Mouse (Mus musculus) midbrain, embryonic 12.5 days (tissue): ENCODE results near the gene Zfp213. TPM values are rescaled to one million over a fixed set of nuclear protein-coding genes. Genes with fewer than 3 reads are reported as not detected.
A peak's percentile ranks its signal among the peaks of the same experiment; 100 is the strongest.

Experiments used
- ATAC-seq: fragments of 200-750 bp; cut with Nextera tagmentation; 2 replicates; pipeline ENCODE4 v1.8.0; 2017; ENCODE audit warnings: low read depth, moderate TSS enrichment, moderate library complexity; ENCODE audit not compliant: low FRiP score
- H3K27ac ChIP-seq: fragments of 300-500 bp; sonication (generic); replicated peaks from 2 replicates; pipeline ENCODE4 v1.5.1; 2016; ENCODE audit warnings: mild to moderate bottlenecking
- H3K27me3 ChIP-seq: fragments of 300-500 bp; sonication (generic); 2 replicates; pipeline ENCODE4 v1.6.1; 2016; ENCODE audit warnings: mild to moderate bottlenecking
- H3K36me3 ChIP-seq: fragments of 300-500 bp; sonication (generic); 2 replicates; pipeline ENCODE4 v1.6.1; 2016
- H3K4me1 ChIP-seq: fragments of 300-500 bp; sonication (generic); 2 replicates; pipeline ENCODE4 v1.6.1; 2016
- H3K4me2 ChIP-seq: fragments of 300-500 bp; sonication (generic); replicated peaks from 2 replicates; pipeline ENCODE4 v1.6.1; 2016; ENCODE audit warnings: mild to moderate bottlenecking, moderate library complexity
- H3K4me3 ChIP-seq: fragments of 300-500 bp; sonication (generic); 2 replicates; pipeline ENCODE4 v1.5.1; 2016; ENCODE audit warnings: mild to moderate bottlenecking
- H3K9ac ChIP-seq: fragments of 300-500 bp; sonication (generic); replicated peaks from 2 replicates; pipeline ENCODE4 v1.6.1; 2016; ENCODE audit warnings: mild to moderate bottlenecking, moderate library complexity
- H3K9me3 ChIP-seq: fragments of 300-500 bp; sonication (generic); 2 replicates; pipeline ENCODE4 v1.6.1; 2016; ENCODE audit warnings: mild to moderate bottlenecking
- WGBS: fragments of 180-500 bp; shearing (Covaris S2); methylation state at CpG from one replicate; pipeline ENCODE4 v1.1.7; 2016; 5-methylcytosine and 5-hydroxymethylcytosine counted together
- polyA plus RNA-seq: library from polyadenylated mRNA; unstranded; fragments of >200 nt; fragmentation: Nextera tagmentation; extraction: Ambion mirVana; gene quantifications from 2 replicates; pipeline ENCODE4 v1.2.1, GENCODE M21; 2016

Zfp213 gene
- 21.8 and 22.4 TPM in 2 replicates for polyA plus RNA-seq

DNA sequence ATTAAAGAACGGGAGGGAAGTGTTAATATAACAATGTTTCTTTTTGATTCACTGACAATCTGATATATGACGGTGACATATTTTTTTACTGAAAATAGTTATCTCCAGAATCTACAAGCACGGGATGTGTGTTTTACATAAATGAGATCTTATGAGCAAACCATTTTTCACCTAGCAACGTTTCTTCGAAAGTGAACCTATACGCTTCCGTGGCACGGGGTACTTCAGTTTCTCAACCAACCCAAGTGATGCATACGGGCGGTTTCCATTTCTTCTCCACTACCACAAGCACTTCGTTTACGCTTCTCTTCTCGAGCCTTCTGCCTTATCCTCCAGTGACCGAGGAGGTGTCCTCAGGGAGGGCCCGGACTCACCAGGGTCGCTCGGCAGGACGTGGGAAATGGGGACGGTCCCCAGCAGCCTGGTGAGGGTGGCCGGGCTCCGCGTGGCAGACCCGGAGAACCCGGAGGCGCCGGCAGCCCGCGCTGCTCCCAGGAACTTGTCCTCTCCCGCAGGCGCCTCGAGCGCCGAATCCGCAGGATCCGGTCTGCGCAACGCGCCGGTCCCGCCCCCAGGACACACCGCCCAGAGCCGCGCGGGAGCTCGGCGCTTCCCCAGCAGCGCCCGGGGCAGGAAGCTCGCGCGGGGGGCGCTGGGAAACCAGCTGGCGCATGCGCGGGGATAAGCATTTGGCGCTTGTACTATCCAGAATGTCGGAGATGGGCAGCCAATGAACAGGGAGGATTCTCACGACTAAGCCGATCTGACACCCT is at the start of gene Zfp213:
Zfp213 (minus strand) TSS at position 644 of the 773 bp plus-strand sequence.
- peak within 1 kb of the TSS; percentile 72 for H3K4me2 ChIP-seq
- peaks cover 16% of the 10 kb centered on the region for H3K4me1 ChIP-seq
- peaks cover 27% of the 10 kb centered on the region for H3K36me3 ChIP-seq
- H3K9ac ChIP-seq: peak within 1 kb of the TSS; percentile 87
- H3K27me3 ChIP-seq: no peaks in the 10 kb centered on the region
- ATAC-seq: peak; percentile 97
- H3K9me3 ChIP-seq: no peaks in the 10 kb centered on the region
- peak within 1 kb of the TSS; percentile 83 for H3K4me3 ChIP-seq
- peak within 1 kb of the TSS; percentile 94 for H3K27ac ChIP-seq
- 1% methylated on average over 59 of the region's 59 CpGs for WGBS

DNA sequence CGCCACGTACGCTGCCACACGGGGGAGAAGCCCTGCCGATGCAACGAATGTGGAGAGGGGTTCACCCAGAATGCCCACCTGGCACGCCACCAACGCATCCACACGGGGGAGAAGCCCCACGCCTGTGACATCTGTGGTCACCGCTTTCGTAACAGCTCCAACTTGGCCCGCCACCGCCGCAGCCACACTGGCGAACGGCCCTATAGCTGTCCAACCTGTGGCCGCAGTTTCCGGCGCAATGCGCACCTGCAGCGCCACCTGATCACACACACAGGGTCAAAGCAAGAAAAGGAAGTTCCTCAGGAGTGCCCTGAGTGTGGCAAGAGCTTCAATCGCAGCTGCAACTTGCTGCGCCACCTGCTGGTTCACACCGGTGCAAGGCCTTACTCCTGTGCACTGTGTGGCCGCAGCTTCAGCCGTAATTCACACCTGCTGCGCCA is 46.3 kb upstream of the Zfp213 start:
- ATAC-seq: peak; percentile 60; the same call in 1 of the 2 replicates
- H3K36me3 ChIP-seq: no peaks in the 10 kb centered on the region
- no peak overlapping the region for H3K27ac ChIP-seq
- H3K4me2 ChIP-seq: no peak overlapping the region
- H3K4me1 ChIP-seq: no peaks in the 10 kb centered on the region
- H3K9me3 ChIP-seq: no peaks in the 10 kb centered on the region
- no peak overlapping the region for H3K4me3 ChIP-seq
- WGBS: 87% methylated on average over 28 of the region's 28 CpGs
- no peaks in the 10 kb centered on the region for H3K27me3 ChIP-seq
- no peak overlapping the region for H3K9ac ChIP-seq

- H3K36me3 ChIP-seq: no peaks in the 10 kb centered on the region
- no peaks in the 10 kb centered on the region for H3K4me1 ChIP-seq
- H3K9ac ChIP-seq: no peak overlapping the region
- no peaks in the 10 kb centered on the region for H3K9me3 ChIP-seq
- no peak overlapping the region for H3K27ac ChIP-seq
- WGBS: 94% methylated on average over 24 of the region's 24 CpGs
- H3K4me2 ChIP-seq: no peak overlapping the region
- H3K27me3 ChIP-seq: no peaks in the 10 kb centered on the region
- ATAC-seq: no peak
- H3K4me3 ChIP-seq: no peak overlapping the region
Observed at GRCm38 (mm10) chr17:23609612-23610011, 45.6 kb upstream of the Zfp213 start.

DNA sequence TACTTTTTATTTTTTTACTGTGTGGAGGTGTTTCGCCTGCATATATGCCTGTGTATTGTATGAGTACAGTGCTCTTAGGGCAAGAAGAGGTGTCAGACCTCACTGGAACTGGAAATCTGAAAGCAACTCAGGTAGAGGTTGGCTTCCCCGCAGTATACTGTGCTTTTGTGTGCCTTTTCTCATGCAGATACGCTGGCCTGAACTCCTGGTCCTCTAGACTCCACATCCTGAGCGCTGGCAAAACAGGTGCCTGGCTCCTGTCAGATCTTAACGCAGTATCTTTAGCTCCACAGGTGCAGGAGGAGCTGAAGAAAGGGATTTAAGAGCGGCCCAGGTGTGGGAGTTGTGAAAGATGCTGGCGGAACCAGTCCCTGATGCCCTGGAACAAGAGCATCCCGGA is 41.2 kb upstream of the Zfp213 start:
- no peak for ATAC-seq
- Histone ChIP-seq H3K27ac (no peak overlapping the region), H3K4me2 (no peak overlapping the region), H3K36me3 (no peaks in the 10 kb centered on the region), H3K27me3 (no peaks in the 10 kb centered on the region), H3K4me1 (no peaks in the 10 kb centered on the region), H3K9me3 (no peaks in the 10 kb centered on the region), H3K4me3 (no peak overlapping the region), H3K9ac (no peak overlapping the region)
- WGBS: 83% methylated on average over 8 of the region's 8 CpGs

DNA sequence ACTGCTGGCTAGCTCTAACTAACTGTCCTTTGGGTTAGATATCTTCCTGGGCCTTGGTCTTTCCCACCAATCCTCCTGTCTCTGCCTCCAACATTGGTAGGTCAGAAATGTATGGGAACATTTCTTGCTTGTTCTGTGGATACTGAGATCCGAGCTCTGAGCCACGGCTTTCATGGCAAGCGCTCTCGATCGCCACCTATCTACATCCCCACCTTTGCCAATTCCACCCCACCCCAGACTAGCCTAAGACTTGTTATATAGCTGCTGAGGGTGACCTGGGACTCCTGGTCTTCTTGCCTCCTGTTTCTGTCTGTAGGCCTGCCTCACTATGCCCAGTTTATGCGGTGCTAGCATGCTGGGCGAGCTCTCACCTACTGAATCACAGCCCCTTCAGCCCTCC is 40.4 kb upstream of the Zfp213 start:
- Histone ChIP-seq H3K4me3 (no peak overlapping the region), H3K9ac (no peak overlapping the region), H3K9me3 (no peaks in the 10 kb centered on the region), H3K4me2 (no peak overlapping the region), H3K36me3 (no peaks in the 10 kb centered on the region), H3K4me1 (0 out of 2 replicates have a peak, but pooled peaks cover 3% of the 10 kb centered on the region), H3K27me3 (no peaks in the 10 kb centered on the region), H3K27ac (no peak overlapping the region)
- WGBS: 86% methylated on average over 7 of the region's 7 CpGs
- no peak for ATAC-seq

- H3K4me3 ChIP-seq: no peak overlapping the region
- WGBS: 65% methylated on average over 2 of the region's 2 CpGs
- H3K27me3 ChIP-seq: no peaks in the 10 kb centered on the region
- peaks cover 10% of the 10 kb centered on the region; the same call in 1 of the 2 replicates for H3K4me1 ChIP-seq
- no peak overlapping the region for H3K9ac ChIP-seq
- no peak overlapping the region for H3K4me2 ChIP-seq
- no peak for ATAC-seq
- H3K36me3 ChIP-seq: no peaks in the 10 kb centered on the region
- no peaks in the 10 kb centered on the region for H3K9me3 ChIP-seq
- no peak overlapping the region for H3K27ac ChIP-seq
Observed at GRCm38 (mm10) chr17:23603542-23603941, 39.5 kb upstream of the Zfp213 start.

- no peak for ATAC-seq
- H3K4me2 ChIP-seq: no peak overlapping the region
- H3K27ac ChIP-seq: no peak overlapping the region
- H3K9ac ChIP-seq: no peak overlapping the region
- H3K36me3 ChIP-seq: no peaks in the 10 kb centered on the region
- H3K4me3 ChIP-seq: no peak overlapping the region
- H3K4me1 ChIP-seq: peaks cover 11% of the 10 kb centered on the region; the same call in 1 of the 2 replicates
- WGBS: 19% methylated on average over 8 of the region's 8 CpGs
- H3K9me3 ChIP-seq: no peaks in the 10 kb centered on the region
- H3K27me3 ChIP-seq: no peaks in the 10 kb centered on the region
Observed at GRCm38 (mm10) chr17:23603077-23603476, 39.0 kb upstream of the Zfp213 start.

GRCm38 (mm10) chr17:23601836-23602585 is 38.0 kb upstream of the Zfp213 start:
- Histone ChIP-seq H3K4me2 (no peak overlapping the region), H3K36me3 (no peaks in the 10 kb centered on the region), H3K4me1 (peaks cover 11% of the 10 kb centered on the region; the same call in 1 of the 2 replicates), H3K27me3 (no peaks in the 10 kb centered on the region), H3K27ac (no peak overlapping the region), H3K4me3 (no peak overlapping the region), H3K9ac (no peak overlapping the region), H3K9me3 (no peaks in the 10 kb centered on the region)
- WGBS: 49% methylated on average over 10 of the region's 10 CpGs
- ATAC-seq: no peak

DNA sequence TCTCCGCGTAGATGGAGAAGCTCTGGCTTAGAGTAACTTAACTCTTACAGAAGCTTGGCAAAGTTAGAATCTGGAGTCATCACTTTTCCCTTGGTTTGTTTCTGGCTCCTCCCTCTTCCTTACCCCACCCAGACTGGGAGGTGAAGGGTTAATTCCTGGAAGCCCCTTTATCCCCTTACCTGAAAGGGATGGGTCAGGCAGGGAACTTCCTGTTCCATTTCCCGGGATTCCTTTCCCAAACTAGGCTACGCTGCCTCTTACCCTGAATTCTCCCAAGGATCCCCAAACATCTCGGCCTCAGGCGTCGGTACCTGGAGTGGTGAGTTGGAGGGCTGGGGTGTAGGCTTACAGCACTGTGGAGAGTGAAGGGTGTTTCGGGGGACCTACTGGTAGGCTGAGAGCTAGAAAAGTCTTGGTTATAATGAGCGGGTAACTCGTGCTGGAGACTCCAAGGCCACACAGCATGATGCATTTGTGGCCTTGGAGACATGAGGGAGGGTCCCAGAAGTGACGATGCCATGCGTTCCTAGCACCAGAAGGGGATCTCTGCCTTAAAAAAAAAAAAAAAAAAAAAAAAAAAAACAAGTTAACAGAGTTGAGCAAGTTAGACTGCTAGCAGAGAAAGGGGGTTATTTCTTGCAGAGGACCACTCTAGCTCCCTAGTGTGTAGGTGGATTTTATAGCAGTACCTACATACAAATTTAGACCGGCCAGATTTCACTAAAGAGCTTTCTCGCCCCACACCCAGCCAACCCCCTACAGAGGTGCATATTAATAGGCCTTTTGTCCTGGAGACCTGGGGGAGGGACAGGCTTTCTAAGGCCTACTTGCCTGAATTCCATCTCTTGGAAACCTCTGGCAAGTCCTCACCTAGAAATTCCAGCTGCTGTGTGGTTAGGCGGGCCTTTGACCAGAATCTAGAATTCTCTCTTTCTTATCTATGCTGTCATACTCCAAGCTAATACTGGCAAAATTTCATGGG is 36.9 kb upstream of the Zfp213 start, which contains the start of gene Zscan10:
Zscan10 (plus strand) TSS at position 216 of the 982 bp plus-strand sequence.
- H3K4me3 ChIP-seq: no peak within 1 kb of the TSS
- H3K4me2 ChIP-seq: peak within 1 kb of the TSS; percentile 62
- WGBS: 22% methylated on average over 15 of the region's 15 CpGs
- no peaks in the 10 kb centered on the region for H3K27me3 ChIP-seq
- no peaks in the 10 kb centered on the region for H3K9me3 ChIP-seq
- peaks cover 11% of the 10 kb centered on the region; the same call in 1 of the 2 replicates for H3K4me1 ChIP-seq
- H3K36me3 ChIP-seq: no peaks in the 10 kb centered on the region
- no peak within 1 kb of the TSS for H3K27ac ChIP-seq
- no peak within 1 kb of the TSS for H3K9ac ChIP-seq
- no peak for ATAC-seq

DNA sequence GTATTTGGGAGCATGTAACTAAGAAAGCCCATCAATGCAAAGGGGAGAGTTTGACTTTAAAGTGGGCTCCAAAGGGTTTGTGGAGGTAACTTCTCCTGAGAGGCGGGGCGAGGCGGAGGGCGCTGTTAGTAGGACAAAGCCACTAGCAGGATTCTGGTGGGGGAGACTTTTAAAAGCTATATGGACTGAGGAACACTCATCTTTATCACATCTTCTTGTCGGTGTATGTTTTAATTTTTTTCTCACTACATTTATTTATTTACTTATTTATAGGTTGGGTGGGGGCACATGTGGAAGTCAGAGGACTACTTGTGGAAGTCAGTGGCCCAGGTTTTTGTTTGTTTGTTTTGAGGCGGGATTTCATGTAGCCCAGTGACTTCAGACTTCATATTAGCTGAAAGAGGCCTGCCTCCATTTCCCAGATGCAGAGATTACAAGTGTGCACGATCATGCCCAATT is 35.6 kb upstream of the Zfp213 start:
- ATAC-seq: no peak; the same call in 1 of the 2 replicates
- peaks cover 11% of the 10 kb centered on the region; the same call in 1 of the 2 replicates for H3K4me1 ChIP-seq
- H3K4me2 ChIP-seq: peak overlapping the region; percentile 62
- H3K36me3 ChIP-seq: no peaks in the 10 kb centered on the region
- H3K9me3 ChIP-seq: no peaks in the 10 kb centered on the region
- peak overlapping the region; percentile 50 for H3K9ac ChIP-seq
- no peaks in the 10 kb centered on the region for H3K27me3 ChIP-seq
- H3K27ac ChIP-seq: peak overlapping the region; percentile 42; the same call in 1 of the 2 replicates
- peak overlapping the region; percentile 41 for H3K4me3 ChIP-seq
- WGBS: 30% methylated on average over 7 of the region's 7 CpGs
